Mouse (Mus musculus) megakaryocyte-erythroid progenitor cell, adult 5-6 weeks (primary cell): Measurements from ENCODE around the gene Clip1. TPM values are rescaled to one million over a fixed set of nuclear protein-coding genes. Genes with fewer than 3 reads are reported as not detected.

Experiments used
- total RNA-seq, 2 experiments: library from RNA; stranded (forward) in 1 of 2; stranded (reverse) in 1 of 2; fragments of 200-1000, 215-1000 nt in 1 of 2; fragments of >200 nt in 1 of 2; fragmentation: Nextera tagmentation in 1 of 2; gene quantifications; 2 replicates each; pipeline ENCODE4 v1.2.3; 2014 to 2017

Clip1 gene
- total RNA-seq, 2 experiments from 2014 or later, result 45.0 to 45.2 TPM

Other genes with a start within 250 kb of the Clip1 start
- gene Lrrc43, start 195.3 kb downstream of the Clip1 start, total RNA-seq (2014; fragmentation: Nextera tagmentation), result not detected in 2 replicates
- gene Lrrc43, start 195.3 kb downstream of the Clip1 start, total RNA-seq (2017), result not detected in 2 replicates
- gene Il31, start 195.1 kb downstream of the Clip1 start, total RNA-seq (2014; fragmentation: Nextera tagmentation), result not detected in 2 replicates
- gene Il31, start 195.1 kb downstream of the Clip1 start, total RNA-seq (2017), result not detected in 2 replicates
- 0.94 TPM in 1 of 2 replicates, not detected in the other for gene B3gnt4, start 174.2 kb downstream of the Clip1 start, total RNA-seq (2014; fragmentation: Nextera tagmentation)
- 0.30 and 0.38 TPM in 2 replicates for gene B3gnt4, start 174.2 kb downstream of the Clip1 start, total RNA-seq (2017)
- gene Diablo, start 160.4 kb downstream of the Clip1 start, total RNA-seq (2014; fragmentation: Nextera tagmentation), result 70.4 and 76.8 TPM in 2 replicates
- 49.8 and 71.1 TPM in 2 replicates for gene Diablo, start 160.4 kb downstream of the Clip1 start, total RNA-seq (2017)
- 4.2 TPM in 1 of 2 replicates, not detected in the other for gene Gm49027, start 159.1 kb downstream of the Clip1 start, total RNA-seq (2014; fragmentation: Nextera tagmentation)
- 0.23 TPM in 1 of 2 replicates, not detected in the other for gene Gm49027, start 159.1 kb downstream of the Clip1 start, total RNA-seq (2017)
- gene Vps33a, start 111.6 kb downstream of the Clip1 start, total RNA-seq (2014; fragmentation: Nextera tagmentation), result 30.6 and 35.7 TPM in 2 replicates
- gene Vps33a, start 111.6 kb downstream of the Clip1 start, total RNA-seq (2017), result 20.8 and 31.6 TPM in 2 replicates
- gene Zcchc8, start 36.5 kb upstream of the Clip1 start, total RNA-seq (2014; fragmentation: Nextera tagmentation), result 55.3 and 79.3 TPM in 2 replicates
- 59.3 and 167 TPM in 2 replicates for gene Zcchc8, start 36.5 kb upstream of the Clip1 start, total RNA-seq (2017)
- gene Rsrc2, start 64.8 kb upstream of the Clip1 start, total RNA-seq (2014; fragmentation: Nextera tagmentation), result 108 and 119 TPM in 2 replicates
- gene Rsrc2, start 64.8 kb upstream of the Clip1 start, total RNA-seq (2017), result 335 and 401 TPM in 2 replicates
- gene Kntc1, start 65.1 kb upstream of the Clip1 start, total RNA-seq (2014; fragmentation: Nextera tagmentation), result 56.1 and 72.6 TPM in 2 replicates
- gene Kntc1, start 65.1 kb upstream of the Clip1 start, total RNA-seq (2017), result 29.7 and 48.6 TPM in 2 replicates
- gene Hcar2, start 180.9 kb upstream of the Clip1 start, total RNA-seq (2014; fragmentation: Nextera tagmentation), result not detected in 2 replicates
- not detected in 2 replicates for gene Hcar2, start 180.9 kb upstream of the Clip1 start, total RNA-seq (2017)
- gene Hcar1, start 195.4 kb upstream of the Clip1 start, total RNA-seq (2014; fragmentation: Nextera tagmentation), result not detected in 2 replicates
- gene Hcar1, start 195.4 kb upstream of the Clip1 start, total RNA-seq (2017), result not detected in 2 replicates
- gene Denr, start 222.6 kb upstream of the Clip1 start, total RNA-seq (2014; fragmentation: Nextera tagmentation), result 102 and 106 TPM in 2 replicates
- 96.4 and 102 TPM in 2 replicates for gene Denr, start 222.6 kb upstream of the Clip1 start, total RNA-seq (2017)
- not detected in 2 replicates for gene Gm43518, start 242.8 kb upstream of the Clip1 start, total RNA-seq (2014; fragmentation: Nextera tagmentation)
- not detected in 2 replicates for gene Gm43518, start 242.8 kb upstream of the Clip1 start, total RNA-seq (2017)
- 2.1 and 3.3 TPM in 2 replicates for gene Ccdc62, start 246.1 kb upstream of the Clip1 start, total RNA-seq (2014; fragmentation: Nextera tagmentation)
- 2.6 and 4.2 TPM in 2 replicates for gene Ccdc62, start 246.1 kb upstream of the Clip1 start, total RNA-seq (2017)